Comparison of ENCODE assay signal across 13 mouse cellular contexts in the genomic region with DNA sequence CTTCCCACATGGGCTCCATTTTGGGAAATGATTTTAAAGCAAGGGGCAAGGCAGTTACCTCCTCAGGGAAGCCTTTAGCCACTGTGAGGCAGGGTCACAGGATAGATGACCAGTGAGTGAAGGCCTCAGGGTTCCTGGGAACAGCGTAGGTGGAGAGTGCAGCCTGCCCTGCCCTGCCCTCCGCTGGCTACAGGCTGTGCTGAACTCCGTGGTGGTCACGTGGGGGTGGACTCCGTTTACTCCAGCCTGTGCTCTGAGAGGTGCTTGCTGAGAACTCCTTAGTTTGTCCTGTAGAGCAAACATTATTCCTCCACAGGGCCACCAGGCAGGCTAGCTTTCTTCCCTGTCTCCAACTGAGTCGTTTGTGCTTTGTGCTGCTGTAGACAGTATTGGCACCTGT. TPM values are rescaled to one million over a fixed set of nuclear protein-coding genes. Genes with fewer than 3 reads are reported as not detected.
A peak's percentile ranks its signal among the peaks of the same experiment; 100 is the strongest.
DNase-seq lines count a peak whose midpoint lies in the region; ATAC-seq and TF ChIP-seq lines count a peak whose summit lies in the region.
"Had no signal": no experiment of that assay in that cellular context is flagged by ENCODE, and none has a peak within 500 bp of the region (broad histone marks: within the 10 kb centered on the region; RNA-seq: fewer than 3 reads in every experiment).

No protein-coding gene starts in this region.

- H3K4me1 ChIP-seq in intestine, postnatal 0 days (replicated peaks; ENCODE audit: control insufficient read depth, insufficient read depth, low read length) = 0 out of 2 replicates have a peak, but pooled peaks cover 8% of the 10 kb centered on the region
- no peaks in the 10 kb centered on the region for H3K4me1 ChIP-seq in liver, embryonic 11.5 days (replicated peaks; ENCODE audit: control insufficient read depth, insufficient read depth, low read length)
- peaks cover 5% of the 10 kb centered on the region for H3K4me1 ChIP-seq in heart, embryonic 12.5 days (replicated peaks)

- H3K4me2 ChIP-seq in intestine, postnatal 0 days (replicated peaks; ENCODE audit: low read depth) = peak overlapping the region; percentile 71
- H3K4me2 ChIP-seq in liver, embryonic 11.5 days = no peak overlapping the region
- no peak overlapping the region for H3K4me2 ChIP-seq in heart, embryonic 12.5 days

- peak overlapping the region; percentile 57 for H3K9ac ChIP-seq in intestine, postnatal 0 days (ENCODE audit: low read depth, low read length)
- H3K9ac ChIP-seq in liver, embryonic 11.5 days (ENCODE audit: low read depth, low read length) = no peak overlapping the region
- no peak overlapping the region for H3K9ac ChIP-seq in heart, embryonic 12.5 days
- H3K9ac ChIP-seq: embryonic facial prominence, embryonic 15.5 days had no signal

- ATAC-seq in intestine, postnatal 0 days = peak; percentile 37
- ATAC-seq in liver, embryonic 11.5 days (replicated peaks; ENCODE audit: low FRiP score) = 0 out of 2 replicates have a peak, but pooled peaks have one; percentile 45
- no peak for ATAC-seq in heart, embryonic 12.5 days (ENCODE audit: insufficient number of reproducible peaks, low FRiP score)

- WGBS in intestine, postnatal 0 days = 24% methylated on average over 6 of the region's 6 CpGs
- WGBS in liver, embryonic 11.5 days = 16% methylated on average over 6 of the region's 6 CpGs
- 17% methylated on average over 6 of the region's 6 CpGs for WGBS in heart, embryonic 12.5 days

- DNase-seq in embryo, embryonic 9.5 days (ENCODE audit: extremely low spot score) = peak; percentile 28
- DNase-seq in liver, embryonic 11.5 days (ENCODE audit: low spot score) = no peak
- DNase-seq in lung, postnatal 25 days (ENCODE audit: low spot score) = peak; percentile 72
- DNase-seq in cerebellum, postnatal 36 days = no peak
- DNase-seq in right cerebral cortex, postnatal 4 days = no peak
- DNase-seq: adrenal gland, adult 8-10 months; cerebellum, adult 18-20 months; right cerebral cortex, postnatal 14 days; thymus, postnatal 25 days had no signal

- no peak overlapping the region; the same call in 1 of the 2 replicates for H3K4me3 ChIP-seq in intestine, postnatal 0 days (ENCODE audit: low read depth, low read length)
- H3K4me3 ChIP-seq in liver, embryonic 11.5 days (ENCODE audit: low read depth, low read length) = no peak overlapping the region
- no peak overlapping the region for H3K4me3 ChIP-seq in heart, embryonic 12.5 days
- H3K4me3 ChIP-seq: embryonic facial prominence, embryonic 15.5 days had no signal

- 0 out of 2 replicates have a peak, but pooled peaks cover 3% of the 10 kb centered on the region for H3K27me3 ChIP-seq in intestine, postnatal 0 days (replicated peaks; ENCODE audit: control insufficient read depth, insufficient read depth, low read length)
- peaks cover 19% of the 10 kb centered on the region for H3K27me3 ChIP-seq in liver, embryonic 11.5 days (replicated peaks; ENCODE audit: control insufficient read depth, insufficient read depth, low read length)
- peaks cover 40% of the 10 kb centered on the region for H3K27me3 ChIP-seq in heart, embryonic 12.5 days (replicated peaks)

- H3K36me3 ChIP-seq in intestine, postnatal 0 days (ENCODE audit: control insufficient read depth, insufficient read depth) = no peaks in the 10 kb centered on the region
- no peaks in the 10 kb centered on the region for H3K36me3 ChIP-seq in liver, embryonic 11.5 days (ENCODE audit: control insufficient read depth, insufficient read depth, low read length)
- H3K36me3 ChIP-seq in heart, embryonic 12.5 days = no peaks in the 10 kb centered on the region
- H3K36me3 ChIP-seq: embryonic facial prominence, embryonic 15.5 days had no signal

- peak overlapping the region; percentile 89 for H3K27ac ChIP-seq in intestine, postnatal 0 days (ENCODE audit: low read depth, low read length)
- H3K27ac ChIP-seq in liver, embryonic 11.5 days (ENCODE audit: low read depth, low read length) = no peak overlapping the region
- H3K27ac ChIP-seq in heart, embryonic 12.5 days (ENCODE audit: poor library complexity, severe bottlenecking) = no peak overlapping the region
- H3K27ac ChIP-seq: embryonic facial prominence, embryonic 15.5 days had no signal

- TF ChIP-seq CTCF in intestine, postnatal 0 days (IDR thresholded peaks at IDR 0.05; ENCODE audit: low read depth) = peak; percentile 68

- H3K9me3 ChIP-seq in intestine, postnatal 0 days (ENCODE audit: control insufficient read depth) = no peaks in the 10 kb centered on the region
- no peaks in the 10 kb centered on the region for H3K9me3 ChIP-seq in liver, embryonic 11.5 days (ENCODE audit: control insufficient read depth, low read length)
- H3K9me3 ChIP-seq in heart, embryonic 12.5 days (replicated peaks) = no peaks in the 10 kb centered on the region
- H3K9me3 ChIP-seq: embryonic facial prominence, embryonic 15.5 days had no signal

RNA-seq across cellular contexts. Expression of gene Slc34a2, which starts 10.1 kb away (rescaled TPM):
- polyA plus RNA-seq in intestine, postnatal 0 days (2015; fragmentation: Nextera tagmentation; extraction: Ambion mirVana) = 132 and 161 TPM in 2 replicates
- polyA plus RNA-seq in liver, embryonic 11.5 days (2014; fragmentation: Nextera tagmentation; extraction: Ambion mirVana) = 0.19 TPM in 1 of 2 replicates, not detected in the other
- not detected in 2 replicates for polyA plus RNA-seq in heart, embryonic 12.5 days (2016; fragmentation: Nextera tagmentation; extraction: Ambion mirVana)
- polyA plus RNA-seq: heart, embryonic 14.5 days had no signal

Comparison
In these comparisons a context has a peak if more than half of its experiments do, and no peak if none do; other contexts are left out.
1. DNase-seq: peak in embryo, embryonic 9.5 days (single experiment) and lung, postnatal 25 days (single experiment); none in liver, embryonic 11.5 days (single experiment), cerebellum, postnatal 36 days (0 of 2) and right cerebral cortex, postnatal 4 days (single experiment).
2. RNA of gene Slc34a2, which starts 10.1 kb away (polyA plus RNA-seq): 132 to 161 TPM in intestine, postnatal 0 days; 0.19 TPM in liver, embryonic 11.5 days and not detected in heart, embryonic 12.5 days; every median in the first group is over 100 times any median in the second.